Mouse (Mus musculus) adrenal gland (tissue): Measurements from ENCODE around the gene Prpf4b.
"Not testable (repeated sequence)": the region's sequence is repeated elsewhere in the genome, so short reads cannot be mapped to it uniquely, and the experiment has no call there.

Source experiments
- intact Hi-C: fragments of 180-260 bp; cut with DNase I; formaldehyde crosslinking; loops from one replicate; pipeline ENCODE4 v1.15.1; 2025

Gene Prpf4b

GRCm38 (mm10) chr13:34934931-34935644, 60.0 kb downstream of the Prpf4b start:
- intact Hi-C loops, result no loop called here

- intact Hi-C loops, result no loop called here
Measured at GRCm38 (mm10) chr13:34942370-34942769, 67.3 kb downstream of the Prpf4b start.

GRCm38 (mm10) chr13:34951437-34951836, 76.3 kb downstream of the Prpf4b start:
- intact Hi-C loops, result not testable (repeated sequence)
